ENCODE assay signal across 23 mouse cellular contexts in the genomic region with DNA sequence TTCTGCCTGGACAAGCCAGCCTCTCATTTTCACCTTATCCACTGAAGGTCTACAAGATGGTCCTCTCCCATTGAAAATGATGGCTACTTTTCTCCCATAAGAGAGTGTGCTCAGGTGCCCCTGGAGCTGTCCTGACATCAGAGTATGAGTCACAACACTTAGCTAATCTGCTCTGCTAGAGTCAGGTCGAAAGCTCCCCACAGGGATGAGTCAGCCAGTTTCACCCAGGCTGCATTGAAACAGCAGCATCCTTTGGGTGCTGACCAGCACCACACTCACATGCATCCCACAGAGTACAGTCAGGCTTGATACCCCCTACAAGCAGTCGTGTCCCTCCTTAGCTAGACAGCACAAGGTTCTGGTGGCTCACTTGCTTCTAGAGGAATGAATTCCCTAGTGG.
DNase-seq lines count a peak whose midpoint lies in the region; ATAC-seq and TF ChIP-seq lines count a peak whose summit lies in the region.
"Had no signal": no experiment of that assay in that cellular context is flagged by ENCODE, and none has a peak within 500 bp of the region (broad histone marks: within the 10 kb centered on the region; RNA-seq: fewer than 3 reads in every experiment).

No protein-coding gene starts in this region.

- peak; percentile 55 for DNase-seq in adrenal gland, adult 2 months
- DNase-seq in adrenal gland, adult 18-20 months (ENCODE audit: low spot score in 2 of 2), result no peak
- DNase-seq in heart, postnatal 10 days, result no peak
- DNase-seq in 3T3-L1 (ENCODE audit: low read depth, low spot score), result peak; percentile 1
- peak; percentile 17 to 23 for DNase-seq in left cerebral cortex, adult 2 months (ENCODE audit: extremely low spot score in 1 of 2, low spot score in 2 of 2)
- DNase-seq in cerebellum, adult 18-20 months, result no peak
- DNase-seq: cerebellum, adult 8-10 months; gastrocnemius, adult 2 months; heart, postnatal 4 days; thymus, postnatal 14 days had no signal

- 49% methylated on average over 2 of the region's 2 CpGs for WGBS in heart, embryonic 11.5 days (ENCODE audit: insufficient replicate concordance)
- WGBS in kidney, embryonic 16.5 days, result 68% methylated on average over 2 of the region's 2 CpGs

- H3K4me2 ChIP-seq in heart, embryonic 11.5 days, result no peak overlapping the region
- H3K4me2 ChIP-seq in kidney, embryonic 16.5 days (replicated peaks; ENCODE audit: low read depth, low read length), result no peak overlapping the region
- H3K4me2 ChIP-seq: forebrain, embryonic 12.5 days; limb, embryonic 13.5 days; lung, embryonic 15.5 days; midbrain, embryonic 12.5 days; neural tube, embryonic 13.5 days had no signal

- H3K9ac ChIP-seq in heart, embryonic 11.5 days (ENCODE audit: low read depth, low read length), result no peak overlapping the region
- no peak overlapping the region for H3K9ac ChIP-seq in kidney, embryonic 16.5 days (replicated peaks; ENCODE audit: low read length)
- H3K9ac ChIP-seq: forebrain, embryonic 12.5 days; limb, embryonic 13.5 days; liver, embryonic 14.5 days; lung, embryonic 15.5 days; midbrain, embryonic 12.5 days; neural tube, embryonic 13.5 days had no signal

- no peak overlapping the region for H3K4me3 ChIP-seq in heart, embryonic 11.5 days (ENCODE audit: low read depth, low read length)
- H3K4me3 ChIP-seq in left cerebral cortex, adult 2 months, result no peak overlapping the region
- no peak overlapping the region for H3K4me3 ChIP-seq in kidney, embryonic 16.5 days (ENCODE audit: low read length)
- H3K4me3 ChIP-seq: embryonic facial prominence, embryonic 10.5 days; forebrain, embryonic 12.5 days; gastrocnemius, adult 2 months; limb, embryonic 13.5 days; lung, embryonic 15.5 days; midbrain, embryonic 12.5 days; neural tube, embryonic 13.5 days had no signal

- ATAC-seq in heart, embryonic 11.5 days (replicated peaks; ENCODE audit: insufficient number of reproducible peaks, low FRiP score, low TSS enrichment), result 0 out of 2 replicates have a peak, but pooled peaks have one; percentile 4
- ATAC-seq in kidney, embryonic 16.5 days (ENCODE audit: low FRiP score, low TSS enrichment), result no peak
- ATAC-seq: hindbrain, embryonic 16.5 days; intestine, embryonic 16.5 days had no signal

- no peak for TF ChIP-seq CTCF in left cerebral cortex, adult 2 months (IDR thresholded peaks at IDR 0.05)

- no peaks in the 10 kb centered on the region for H3K4me1 ChIP-seq in heart, embryonic 11.5 days (ENCODE audit: control insufficient read depth, insufficient read depth, low read length)
- no peaks in the 10 kb centered on the region for H3K4me1 ChIP-seq in kidney, embryonic 16.5 days (ENCODE audit: insufficient read depth, low read length)
- H3K4me1 ChIP-seq: lung, embryonic 15.5 days had no signal

- H3K36me3 ChIP-seq in heart, embryonic 11.5 days (ENCODE audit: control insufficient read depth, insufficient read depth, low read length), result no peaks in the 10 kb centered on the region
- H3K36me3 ChIP-seq in kidney, embryonic 16.5 days (ENCODE audit: insufficient read depth, low read length), result no peaks in the 10 kb centered on the region
- H3K36me3 ChIP-seq: embryonic facial prominence, embryonic 10.5 days; forebrain, embryonic 12.5 days; G1E; limb, embryonic 13.5 days; lung, embryonic 15.5 days; midbrain, embryonic 12.5 days; neural tube, embryonic 13.5 days had no signal

- H3K27ac ChIP-seq in heart, embryonic 11.5 days (ENCODE audit: low read depth, low read length), result no peak overlapping the region
- H3K27ac ChIP-seq in left cerebral cortex, adult 2 months, result 0 out of 2 replicates have a peak overlapping the region, but pooled peaks have one; percentile 9
- H3K27ac ChIP-seq in kidney, embryonic 16.5 days (ENCODE audit: low read length), result no peak overlapping the region
- H3K27ac ChIP-seq: embryonic facial prominence, embryonic 10.5 days; forebrain, embryonic 12.5 days; gastrocnemius, adult 2 months; limb, embryonic 13.5 days; liver, embryonic 14.5 days; lung, embryonic 15.5 days; macrophage; midbrain, embryonic 12.5 days; neural tube, embryonic 13.5 days had no signal

- H3K27me3 ChIP-seq in heart, embryonic 11.5 days (ENCODE audit: control insufficient read depth, insufficient read depth, low read length), result no peaks in the 10 kb centered on the region
- H3K27me3 ChIP-seq in kidney, embryonic 16.5 days (ENCODE audit: insufficient read depth, low read length), result no peaks in the 10 kb centered on the region
- H3K27me3 ChIP-seq: limb, embryonic 13.5 days; lung, embryonic 15.5 days; midbrain, embryonic 12.5 days; neural tube, embryonic 13.5 days had no signal

- H3K9me3 ChIP-seq in heart, embryonic 11.5 days (replicated peaks; ENCODE audit: control insufficient read depth, low read length), result no peaks in the 10 kb centered on the region
- H3K9me3 ChIP-seq in kidney, embryonic 16.5 days (ENCODE audit: low read length), result no peaks in the 10 kb centered on the region
- H3K9me3 ChIP-seq: embryonic facial prominence, embryonic 10.5 days; limb, embryonic 13.5 days; lung, embryonic 15.5 days; midbrain, embryonic 12.5 days; neural tube, embryonic 13.5 days had no signal

- intact Hi-C loops in heart, postnatal 10 days (cut with DNase I), result no loop called here
- intact Hi-C loops in left cerebral cortex, adult 2 months (cut with DNase I), result no loop called here

Comparison
In these comparisons a context has a peak if more than half of its experiments do, and no peak if none do; other contexts are left out.
1. DNase-seq: peak in adrenal gland, adult 2 months (single experiment), 3T3-L1 (single experiment) and left cerebral cortex, adult 2 months (2 of 2); none in adrenal gland, adult 18-20 months (0 of 2), heart, postnatal 10 days (0 of 2) and cerebellum, adult 18-20 months (0 of 2).